Mouse (Mus musculus): ENCODE results near the gene Zfp335. TPM values are rescaled to one million over a fixed set of nuclear protein-coding genes. Genes with fewer than 3 reads are reported as not detected.
A peak's percentile ranks its signal among the peaks of the same experiment; 100 is the strongest.

The Zfp335 gene
- 10 to 100 TPM; 10.7 to 10.8 TPM for total RNA-seq (2021)
- long read RNA-seq, experiment 1, full-length matches to known transcripts = 1 of 8 reads
- long read RNA-seq, experiment 1, partial matches to known transcripts = 4 of 8 reads
- long read RNA-seq, experiment 1, other reads (novel, unspliced or antisense) = 3 of 8 reads
- long read RNA-seq, experiment 2, full-length matches to known transcripts = 2 of 14 reads
- long read RNA-seq, experiment 2, partial matches to known transcripts = 9 of 14 reads
- long read RNA-seq, experiment 2, other reads (novel, unspliced or antisense) = 3 of 14 reads

GRCm38 (mm10) chr2:164911086-164912048, at the start of gene Zfp335:
Gene Zfp335, minus strand, starts transcription at chr2:164911757.
- DNase-seq = peak; percentile 95 to 96
- intact Hi-C loops (cut with DNase I) = loop anchor here (2.0 kb wide), 1 partner anchor 79 kb away; the partner anchor contains the start of genes Ctsa and Neurl2

DNA sequence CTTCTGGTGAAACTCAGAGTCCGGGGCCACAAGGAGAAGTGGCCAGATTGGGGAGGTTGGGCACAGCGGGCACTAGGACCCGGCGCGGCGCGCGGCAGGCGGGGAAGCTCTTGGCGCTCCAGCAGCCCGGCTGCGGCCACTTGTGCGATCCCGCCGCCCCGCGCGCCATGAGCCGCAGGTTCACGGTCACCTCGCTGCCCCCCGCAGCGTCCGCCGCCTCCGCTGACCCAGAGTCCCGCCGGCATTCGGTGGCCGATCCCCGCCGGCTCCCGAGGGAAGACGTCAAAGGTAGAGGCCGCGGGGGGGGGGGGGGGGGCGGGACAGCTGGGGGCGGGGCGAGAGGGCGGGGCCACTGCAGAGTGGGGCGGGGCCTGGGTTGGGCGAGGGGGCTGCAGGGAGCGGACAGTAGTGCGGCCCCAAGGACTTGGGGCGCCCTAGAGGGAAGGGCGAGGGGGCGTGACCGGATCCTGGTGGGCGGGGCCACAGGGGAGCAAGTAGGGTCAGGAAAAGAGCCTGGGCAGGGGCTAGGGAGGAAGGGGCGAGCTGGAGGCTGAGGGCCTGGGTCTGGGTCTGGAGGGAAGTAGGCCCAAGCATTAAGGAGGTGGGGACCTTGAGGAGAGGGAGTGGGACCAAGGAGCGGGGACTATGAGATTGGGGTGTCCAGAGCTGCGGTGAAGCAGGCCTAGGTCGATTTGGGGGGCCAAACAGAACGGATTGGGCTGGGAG, 49.3 kb upstream of the Zfp335 start, which contains the start of gene Slc12a5:
TSS of gene Slc12a5 (plus strand) at position 87 of the 726 bp plus-strand sequence.
- intact Hi-C loops (cut with DNase I) = loop anchor here (2.0 to 5.0 kb wide), 4 partner anchors 74 to 401 kb away; partner anchors contain the start of gene Ncoa5
- DNase-seq = peak; percentile 51 to 67

GRCm38 (mm10) chr2:164957548-164958315, 46.2 kb upstream of the Zfp335 start:
- DNase-seq = no peak
- intact Hi-C loops (cut with DNase I) = no loop called here

GRCm38 (mm10) chr2:164956195-164956594, 44.6 kb upstream of the Zfp335 start:
- intact Hi-C loops (cut with DNase I) = no loop called here
- DNase-seq = no peak

DNA sequence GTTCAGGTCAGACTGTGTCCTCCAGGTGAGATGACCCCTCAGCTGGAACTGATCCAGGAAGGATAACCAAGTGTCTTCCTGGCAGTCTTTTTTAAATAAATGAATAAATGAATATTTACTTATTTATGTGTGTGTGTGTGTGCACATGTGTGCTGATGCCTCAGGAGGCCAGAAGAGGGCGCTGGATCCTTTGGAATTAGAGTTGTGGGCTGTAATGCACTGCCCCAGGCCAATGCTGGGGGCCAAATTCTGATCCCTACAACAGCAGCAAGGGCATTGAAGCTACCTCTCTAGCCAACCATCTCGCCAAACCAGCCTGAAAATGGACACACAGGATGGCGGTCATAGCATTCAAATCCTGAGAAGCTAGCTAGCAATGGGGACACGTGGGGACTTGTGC, 44.2 kb upstream of the Zfp335 start:
- intact Hi-C loops (cut with DNase I) = no loop called here
- DNase-seq = no peak

DNA sequence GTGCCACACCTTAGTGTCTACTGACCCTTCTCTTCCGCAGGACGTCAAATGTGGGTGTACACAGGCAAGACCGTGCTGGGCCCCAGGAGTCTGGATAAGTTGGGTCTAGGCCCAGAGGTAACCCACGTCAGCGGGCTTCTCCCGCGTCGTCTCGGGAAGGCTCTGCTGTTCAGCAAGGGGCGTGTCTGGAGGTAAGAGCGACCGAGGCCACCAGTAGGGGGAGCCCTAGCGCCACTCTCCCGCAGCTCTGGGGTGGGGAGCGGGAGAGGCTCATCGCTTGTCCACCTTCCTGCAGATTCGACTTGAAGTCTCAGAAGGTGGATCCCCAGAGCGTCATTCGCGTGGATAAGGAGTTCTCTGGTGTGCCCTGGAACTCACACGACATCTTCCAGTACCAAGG, 41.7 kb upstream of the Zfp335 start:
- peak; percentile 83 to 87 for DNase-seq
- intact Hi-C loops (cut with DNase I) = no loop called here

- no peak for DNase-seq
- intact Hi-C loops (cut with DNase I) = no loop called here
These were observed 40.9 kb upstream of the Zfp335 start for GRCm38 (mm10) chr2:164952448-164952847.

DNA sequence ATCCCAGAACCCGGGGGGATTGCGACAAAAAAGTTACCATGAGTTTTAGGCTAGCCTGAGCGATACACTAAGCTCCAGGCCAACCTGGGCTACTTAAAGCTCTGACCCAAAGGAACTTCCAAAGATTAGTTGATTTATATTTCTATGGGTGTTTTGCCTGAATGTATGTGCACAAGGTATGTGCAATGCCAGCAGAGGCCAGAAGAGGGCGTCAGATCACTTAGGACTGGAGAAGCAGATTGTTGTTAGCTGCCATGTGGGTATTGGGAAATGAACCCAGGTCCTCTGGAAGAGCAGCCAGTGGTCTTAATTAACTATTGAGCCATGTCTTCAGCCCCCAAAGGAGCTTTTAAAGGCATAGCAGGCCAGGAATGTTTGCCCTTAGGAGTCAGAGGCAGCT, 40.2 kb upstream of the Zfp335 start:
- intact Hi-C loops (cut with DNase I) = no loop called here
- no peak for DNase-seq

GRCm38 (mm10) chr2:164950501-164950900, 38.9 kb upstream of the Zfp335 start:
- intact Hi-C loops (cut with DNase I) = no loop called here

DNA sequence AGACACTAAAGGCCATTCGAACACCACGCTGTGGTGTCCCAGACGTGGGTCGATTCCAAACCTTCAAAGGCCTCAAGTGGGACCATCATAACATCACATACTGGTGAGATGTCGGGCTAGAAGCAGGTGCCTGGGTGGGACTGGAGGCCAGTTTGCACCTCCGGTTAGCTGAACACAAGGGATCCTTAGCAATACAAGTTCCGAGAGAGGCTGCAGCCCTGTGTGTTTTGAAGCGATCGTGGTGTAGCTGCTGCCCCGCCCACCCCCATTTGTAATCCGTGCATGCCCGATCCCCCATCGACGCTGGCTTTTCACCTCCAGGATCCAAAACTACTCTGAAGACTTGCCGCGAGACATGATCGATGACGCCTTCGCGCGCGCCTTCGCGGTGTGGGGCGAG, 37.4 kb upstream of the Zfp335 start:
- DNase-seq = no peak
- intact Hi-C loops (cut with DNase I) = no loop called here

More at GRCm38 (mm10) chr2:164950501-164950900, 38.9 kb upstream of the Zfp335 start:
- no peak for DNase-seq

DNA sequence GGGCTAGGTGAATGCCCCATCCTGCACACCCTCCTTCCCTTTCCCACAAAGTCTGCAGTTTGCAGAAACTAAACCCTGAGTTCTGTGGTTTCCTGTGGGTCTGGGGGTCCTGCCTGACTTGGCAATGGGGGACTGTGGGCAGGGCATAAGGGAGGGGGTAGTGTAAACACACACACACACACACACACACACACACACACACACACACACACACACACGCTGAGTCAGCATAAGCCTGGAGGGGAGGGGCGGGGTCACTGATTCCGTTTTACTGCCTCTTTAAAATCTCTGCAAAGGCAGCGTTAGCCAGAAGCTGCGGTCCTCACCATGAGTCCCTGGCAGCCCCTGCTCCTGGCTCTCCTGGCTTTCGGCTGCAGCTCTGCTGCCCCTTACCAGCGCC, 36.4 kb upstream of the Zfp335 start:
- intact Hi-C loops (cut with DNase I) = no loop called here
- no peak for DNase-seq

DNA sequence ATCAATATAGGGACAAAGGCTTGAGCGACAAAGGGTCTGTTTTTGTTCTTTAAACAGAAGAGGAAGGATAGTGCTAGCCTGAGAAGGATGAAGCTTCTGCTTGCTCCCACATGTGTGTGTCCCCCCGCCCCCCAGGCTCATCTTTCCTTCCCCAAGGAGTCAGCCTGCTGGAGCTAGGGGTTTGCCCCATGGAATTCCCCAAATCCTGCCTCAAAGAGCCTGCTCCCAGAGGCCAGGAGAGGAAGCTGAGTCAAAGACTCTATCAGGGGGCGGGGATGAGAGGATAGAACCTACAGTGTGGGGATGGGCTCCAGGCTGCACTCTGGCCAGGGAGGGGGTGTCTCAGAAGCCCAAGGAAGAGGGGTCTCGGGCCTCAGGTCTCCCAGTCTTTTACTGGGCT, 35.9 kb upstream of the Zfp335 start:
- intact Hi-C loops (cut with DNase I) = no loop called here

GRCm38 (mm10) chr2:164942692-164943290, 31.2 kb upstream of the Zfp335 start:
- DNase-seq = no peak
- intact Hi-C loops (cut with DNase I) = no loop called here

More for the DNA sequence above, 35.9 kb upstream of the Zfp335 start:
- no peak for DNase-seq

GRCm38 (mm10) chr2:164940140-164940830, 28.7 kb upstream of the Zfp335 start, which contains the start of gene Mmp9:
Gene Mmp9, plus strand, starts transcription at chr2:164940780.
- no peak for DNase-seq
- intact Hi-C loops (cut with DNase I) = no loop called here

DNA sequence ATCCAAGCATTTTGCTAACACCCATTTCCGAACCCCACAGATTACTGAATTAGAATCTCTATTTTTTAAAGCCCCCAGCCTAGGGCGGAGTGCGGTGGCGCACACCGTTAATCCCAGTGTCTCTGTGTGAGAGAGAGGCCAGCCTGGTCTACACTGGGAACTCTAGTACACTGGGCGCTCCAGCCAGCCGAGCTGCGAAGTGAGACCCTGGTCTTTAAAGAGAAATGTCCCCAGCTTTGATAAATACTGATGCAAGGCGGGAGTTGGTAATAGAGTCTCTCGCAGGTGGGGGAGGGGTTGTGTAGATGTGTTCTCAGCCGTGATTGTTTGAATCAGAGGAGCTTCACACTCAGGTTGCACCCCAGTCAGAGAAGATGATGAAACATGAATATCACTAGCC, 27.5 kb upstream of the Zfp335 start:
- intact Hi-C loops (cut with DNase I) = no loop called here

DNA sequence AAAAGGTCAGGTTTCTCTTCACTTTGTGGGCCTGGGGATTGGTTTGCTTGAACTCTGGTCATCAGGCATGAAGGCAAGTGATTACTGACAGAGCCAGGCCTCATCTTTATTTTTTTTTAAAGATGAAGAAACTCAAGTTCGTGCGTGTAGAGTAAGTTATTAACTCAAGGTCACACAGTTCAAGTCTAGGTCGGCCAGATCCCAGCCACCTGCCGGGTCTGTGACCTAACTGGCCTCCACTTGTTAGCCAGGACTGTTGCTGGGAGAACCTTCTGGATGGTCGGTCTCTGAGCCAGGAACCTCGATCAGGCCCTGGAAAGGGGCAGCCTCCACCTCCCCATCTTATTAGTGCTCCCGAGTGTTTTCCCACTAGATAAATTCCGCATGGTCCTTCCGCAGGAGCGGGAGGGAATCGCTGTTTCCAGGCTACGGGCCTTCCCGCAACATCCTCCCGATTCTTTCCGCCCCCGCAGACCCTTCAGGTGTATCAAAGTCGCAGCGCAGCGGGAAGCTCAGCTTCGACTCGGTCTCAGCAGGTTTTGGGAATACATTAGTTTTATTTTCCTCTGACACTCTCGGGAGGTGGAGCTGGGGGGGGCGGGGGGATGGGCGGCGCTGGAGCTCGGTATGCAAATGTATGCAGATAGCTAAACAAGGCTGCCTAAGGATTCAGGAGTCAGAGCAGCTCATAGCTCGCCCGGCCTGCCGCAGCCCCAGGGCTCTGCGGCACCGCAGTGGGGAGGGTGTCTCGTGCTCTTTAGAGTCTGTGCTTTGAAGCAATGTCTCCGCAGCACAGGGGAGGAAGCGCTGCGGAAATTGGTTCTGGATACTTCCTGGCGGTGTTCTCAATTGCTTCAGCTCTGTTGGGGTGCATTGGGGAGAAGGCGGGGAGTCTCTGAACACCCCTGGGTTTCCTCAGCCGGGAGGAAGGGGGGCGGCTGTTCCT, 26.9 kb upstream of the Zfp335 start:
- intact Hi-C loops (cut with DNase I) = no loop called here
- peak; percentile 29 to 43 for DNase-seq

More for the DNA sequence above, 27.5 kb upstream of the Zfp335 start:
- no peak for DNase-seq

- peak in 1 of 2 experiments; percentile 43 for DNase-seq
- intact Hi-C loops (cut with DNase I) = no loop called here
These were observed 24.4 kb upstream of the Zfp335 start for GRCm38 (mm10) chr2:164935991-164936390.

DNA sequence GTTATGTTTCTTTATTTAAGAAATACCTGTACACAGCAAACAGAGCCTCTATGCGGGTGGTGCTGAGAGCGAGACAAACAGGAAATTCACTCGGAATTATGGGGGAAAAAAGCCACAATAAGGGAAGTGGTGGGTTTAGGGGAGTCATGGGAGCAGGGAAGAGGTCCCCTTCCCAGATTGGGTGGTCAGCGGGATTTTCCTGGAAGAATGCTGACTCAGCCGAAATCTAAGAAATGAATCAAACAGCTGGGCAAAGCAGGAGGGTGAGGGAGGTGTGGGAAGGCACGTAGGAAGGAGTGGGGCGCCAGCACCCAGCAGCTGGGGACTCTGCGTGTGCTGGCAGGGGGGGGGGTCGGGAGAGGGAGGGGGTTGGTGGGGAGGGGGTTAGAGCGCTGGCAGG, 22.0 kb upstream of the Zfp335 start:
- intact Hi-C loops (cut with DNase I) = no loop called here
- DNase-seq = no peak
